8 mouse cellular contexts compared by ENCODE assay signal in genomic region chr12:8306432-8306831, GRCm38 (mm10). TPM values are rescaled to one million over a fixed set of nuclear protein-coding genes. Genes with fewer than 3 reads are reported as not detected.
DNase-seq lines count a peak whose midpoint lies in the region; ATAC-seq and TF ChIP-seq lines count a peak whose summit lies in the region.

No protein-coding gene starts in this region.

- DNase-seq in CH12.LX (ENCODE audit: extremely low read depth) = peak; percentile 65
- peak; percentile 77 for DNase-seq in adrenal gland, postnatal 10 days
- peak; percentile 84 for DNase-seq in embryo, embryonic 9.5 days (ENCODE audit: extremely low spot score)
- DNase-seq in kidney, postnatal 10 days = peak; percentile 81
- peak; percentile 87 for DNase-seq in retina, embryonic 14.5 days (ENCODE audit: low spot score)
- peak; percentile 41 for DNase-seq in yolk sac, embryonic 10.5 days (ENCODE audit: low spot score)

- H3K9ac ChIP-seq in CH12.LX (ENCODE audit: insufficient read depth, low read depth) = no peak overlapping the region
- no peak overlapping the region for H3K9ac ChIP-seq in heart, embryonic 15.5 days
- no peak overlapping the region for H3K9ac ChIP-seq in lung, embryonic 16.5 days (ENCODE audit: low read length)

- no peak overlapping the region for H3K4me3 ChIP-seq in CH12.LX (replicated peaks in 1 of 3; ENCODE audit: low read depth in 2 of 3, low read length in 2 of 3, poor library complexity in 1 of 3)
- no peak overlapping the region for H3K4me3 ChIP-seq in heart, embryonic 15.5 days
- H3K4me3 ChIP-seq in lung, embryonic 16.5 days (ENCODE audit: low read length) = no peak overlapping the region

- peaks cover 4% of the 10 kb centered on the region for H3K9me3 ChIP-seq in CH12.LX (replicated peaks; ENCODE audit: low read length)
- no peaks in the 10 kb centered on the region for H3K9me3 ChIP-seq in heart, embryonic 15.5 days (replicated peaks)
- H3K9me3 ChIP-seq in lung, embryonic 16.5 days (ENCODE audit: control insufficient read depth, low read length) = no peaks in the 10 kb centered on the region

- no peaks in the 10 kb centered on the region for H3K36me3 ChIP-seq in CH12.LX (replicated peaks in 1 of 2; ENCODE audit: control insufficient read depth in 1 of 2, insufficient read depth in 1 of 2, low read length in 1 of 2)
- H3K36me3 ChIP-seq in heart, embryonic 15.5 days = no peaks in the 10 kb centered on the region
- H3K36me3 ChIP-seq in lung, embryonic 16.5 days (ENCODE audit: control insufficient read depth, insufficient read depth, low read length) = no peaks in the 10 kb centered on the region

- peak; percentile 92 to 93 for TF ChIP-seq CTCF in CH12.LX (conservative IDR thresholded peaks at IDR 0.05 in 1 of 2, IDR thresholded peaks at IDR 0.05 in 1 of 2; ENCODE audit: low read depth in 2 of 2, low read length in 2 of 2)

- TF ChIP-seq EP300 in CH12.LX (IDR thresholded peaks at IDR 0.05; ENCODE audit: low read length) = no peak

- peaks cover 9% of the 10 kb centered on the region for H3K27me3 ChIP-seq in CH12.LX (replicated peaks)
- peaks cover 72% of the 10 kb centered on the region for H3K27me3 ChIP-seq in heart, embryonic 15.5 days
- H3K27me3 ChIP-seq in lung, embryonic 16.5 days (ENCODE audit: control insufficient read depth, insufficient read depth, low read depth, low read length) = peaks cover 54% of the 10 kb centered on the region

- peak; percentile 48; the same call in 1 of the 2 replicates for ATAC-seq in heart, embryonic 15.5 days (replicated peaks; ENCODE audit: insufficient number of reproducible peaks, insufficient read depth, low FRiP score, low read depth)
- ATAC-seq in lung, embryonic 16.5 days (ENCODE audit: low read depth) = peak; percentile 27

- WGBS in heart, embryonic 15.5 days = 5% methylated on average over 5 of the region's 5 CpGs
- WGBS in lung, embryonic 16.5 days = 5% methylated on average over 5 of the region's 5 CpGs

- dilution Hi-C loops in CH12.LX (cut with MboI; ENCODE audit: extremely low pct_ligation_motif_present, extremely low pct_unique_long_range_greater_than_20kb, low sequenced_read_pairs) = no loop called here

- H3K4me2 ChIP-seq in CH12.LX (ENCODE audit: insufficient read depth, low read depth, poor library complexity, severe bottlenecking) = no peak overlapping the region; the same call in 1 of the 2 replicates
- no peak overlapping the region for H3K4me2 ChIP-seq in heart, embryonic 15.5 days
- H3K4me2 ChIP-seq in lung, embryonic 16.5 days (ENCODE audit: low read depth, low read length) = no peak overlapping the region

- no peaks in the 10 kb centered on the region for H3K79me2 ChIP-seq in CH12.LX (replicated peaks; ENCODE audit: control insufficient read depth, extremely low read depth, insufficient read depth, poor library complexity, severe bottlenecking)

- in situ Hi-C loops in CH12.LX (cut with MboI; ENCODE audit: low pct_ligation_motif_present, low pct_unique_long_range_greater_than_20kb, low sequenced_read_pairs) = loop anchor here (10.0 to 25.0 kb wide), 2 partner anchors 322 to 706 kb away; no protein-coding TSS in a partner anchor

- H3K27ac ChIP-seq in CH12.LX (ENCODE audit: insufficient read depth, low read depth) = no peak overlapping the region
- H3K27ac ChIP-seq in heart, embryonic 15.5 days = no peak overlapping the region
- H3K27ac ChIP-seq in lung, embryonic 16.5 days (ENCODE audit: low read length) = no peak overlapping the region

- H3K4me1 ChIP-seq in CH12.LX (ENCODE audit: control insufficient read depth in 1 of 2, insufficient read depth in 2 of 2) = peaks cover 0 to 11% of the 10 kb centered on the region in 2 experiments; a peak in 2 of 4 replicates
- H3K4me1 ChIP-seq in heart, embryonic 15.5 days (replicated peaks) = peaks cover 14% of the 10 kb centered on the region
- H3K4me1 ChIP-seq in lung, embryonic 16.5 days (replicated peaks; ENCODE audit: control insufficient read depth, insufficient read depth, low read length) = peaks cover 3% of the 10 kb centered on the region; the same call in 1 of the 2 replicates

- peak; percentile 91 for TF ChIP-seq RAD21 in CH12.LX (IDR thresholded peaks at IDR 0.05; ENCODE audit: low read depth, low read length)

- TF ChIP-seq POLR2A in CH12.LX (IDR thresholded peaks at IDR 0.05; ENCODE audit: low read depth, low read length) = no peak

TF ChIP-seq in CH12.LX, 34 proteins besides CTCF, POLR2A, EP300 and RAD21:
- TF ChIP-seq ZC3H11A (IDR thresholded peaks at IDR 0.05; ENCODE audit: low read depth, low read length) (peak; percentile 54; the same call in 1 of the 2 replicates), ELF1 (IDR thresholded peaks at IDR 0.05; ENCODE audit: low read depth, low read length) (0 out of 2 replicates have a peak, but pooled peaks have one; percentile 9), PAX5 (IDR thresholded peaks at IDR 0.05; ENCODE audit: low read length) (no peak), GABPA (IDR thresholded peaks at IDR 0.05; ENCODE audit: insufficient replicate concordance, low read depth, low read length) (no peak), JUN (IDR thresholded peaks at IDR 0.05; ENCODE audit: insufficient read depth, low read depth, low read length) (no peak), HCFC1 (IDR thresholded peaks at IDR 0.05; ENCODE audit: low read depth, low read length) (no peak), BHLHE40 (IDR thresholded peaks at IDR 0.05; ENCODE audit: low read depth, low read length) (no peak), SMC3 (IDR thresholded peaks at IDR 0.05; ENCODE audit: low read depth, low read length) (peak; percentile 77), NELFE (IDR thresholded peaks at IDR 0.05; ENCODE audit: low read depth, low read length) (peak; percentile 19; the same call in 1 of the 2 replicates), USF1 (IDR thresholded peaks at IDR 0.05; ENCODE audit: low read depth, low read length) (no peak), MXI1 (IDR thresholded peaks at IDR 0.05; ENCODE audit: low read depth, low read length) (no peak)

RNA-seq across cellular contexts. Expression of gene Gdf7, which starts 4.7 kb away (rescaled TPM):
- total RNA-seq in CH12.LX (2012; rRNA removed) = not detected in 2 replicates
- total RNA-seq in CH12.LX (2014; rRNA removed) = not detected in 2 replicates
- polyA plus RNA-seq in CH12.LX (2012; ENCODE audit: insufficient read length, low read depth) = not detected in 2 replicates
- under 1 TPM in 1 of 2 experiments, not detected in 1; 0.18 TPM for total RNA-seq in adrenal gland, postnatal 10 days (2021)
- 0.10 TPM in 1 of 2 replicates, not detected in the other for polyA plus RNA-seq in heart, embryonic 15.5 days (2015; fragmentation: Nextera tagmentation; extraction: Ambion mirVana)
- polyA plus RNA-seq in lung, embryonic 16.5 days (2015; fragmentation: Nextera tagmentation; extraction: Ambion mirVana) = not detected in 2 replicates

RNA-seq across cellular contexts. Expression of gene Hs1bp3, which starts 6.8 kb away (rescaled TPM):
- total RNA-seq in CH12.LX (2012; rRNA removed) = 4.0 and 4.7 TPM in 2 replicates
- total RNA-seq in CH12.LX (2014; rRNA removed) = 2.6 and 2.9 TPM in 2 replicates
- polyA plus RNA-seq in CH12.LX (2012; ENCODE audit: insufficient read length, low read depth) = 8.2 and 10.1 TPM in 2 replicates
- 10 to 100 TPM; 11.0 to 16.9 TPM for total RNA-seq in adrenal gland, postnatal 10 days (2021)
- 12.1 and 16.5 TPM in 2 replicates for polyA plus RNA-seq in heart, embryonic 15.5 days (2015; fragmentation: Nextera tagmentation; extraction: Ambion mirVana)
- 16.4 and 16.9 TPM in 2 replicates for polyA plus RNA-seq in lung, embryonic 16.5 days (2015; fragmentation: Nextera tagmentation; extraction: Ambion mirVana)
